Mouse (Mus musculus) urinary bladder, postnatal 36 days (tissue): ENCODE results near the gene Xylt1.
A peak's percentile ranks its signal among the peaks of the same experiment; 100 is the strongest.

Experiments used
- DNase-seq, 2 experiments: peaks; one replicate each; pipeline ENCODE4 v3.0.0; 2022; ENCODE audit warnings: low spot score in 2 of 2, mixed read lengths in 1 of 2

Xylt1 gene

GRCm38 (mm10) chr7:117380418-117381187 is at the start of gene Xylt1:
Xylt1 (plus strand) TSS chr7:117380979.
- peak; percentile 73 to 78 for DNase-seq

- no peak for DNase-seq
Measured at GRCm38 (mm10) chr7:117333936-117334335, 46.8 kb upstream of the Xylt1 start.

- DNase-seq, result no peak
Measured at GRCm38 (mm10) chr7:117356316-117356715, 24.5 kb upstream of the Xylt1 start.

- DNase-seq, result no peak
Measured at GRCm38 (mm10) chr7:117357425-117358194, 23.2 kb upstream of the Xylt1 start.

GRCm38 (mm10) chr7:117361281-117361680 is 19.5 kb upstream of the Xylt1 start:
- DNase-seq, result no peak

GRCm38 (mm10) chr7:117362493-117362892 is 18.3 kb upstream of the Xylt1 start:
- DNase-seq, result no peak

GRCm38 (mm10) chr7:117368647-117369289 is 12.0 kb upstream of the Xylt1 start:
- DNase-seq, result no peak

- DNase-seq, result no peak
Measured at GRCm38 (mm10) chr7:117369290-117369941, 11.4 kb upstream of the Xylt1 start.

GRCm38 (mm10) chr7:117375886-117376309 is 4.9 kb upstream of the Xylt1 start:
- DNase-seq, result peak; percentile 38 to 52

GRCm38 (mm10) chr7:117377138-117377537 is 3.6 kb upstream of the Xylt1 start:
- no peak for DNase-seq

- DNase-seq, result no peak
Measured at GRCm38 (mm10) chr7:117380036-117380417, 752 bp upstream of the Xylt1 start.

- no peak for DNase-seq
Measured at GRCm38 (mm10) chr7:117381188-117381981, 606 bp downstream of the Xylt1 start.

- DNase-seq, result no peak
Measured at GRCm38 (mm10) chr7:117382006-117382405, 1.2 kb downstream of the Xylt1 start.

- no peak for DNase-seq
Measured at GRCm38 (mm10) chr7:117383147-117383940, 2.6 kb downstream of the Xylt1 start.

- DNase-seq, result no peak
Measured at GRCm38 (mm10) chr7:117386376-117386775, 5.6 kb downstream of the Xylt1 start.

GRCm38 (mm10) chr7:117388284-117388988 is 7.7 kb downstream of the Xylt1 start:
- DNase-seq, result no peak

- no peak for DNase-seq
Measured at GRCm38 (mm10) chr7:117389048-117389447, 8.3 kb downstream of the Xylt1 start.

GRCm38 (mm10) chr7:117392863-117393569 is 12.2 kb downstream of the Xylt1 start:
- no peak for DNase-seq

GRCm38 (mm10) chr7:117393976-117394375 is 13.2 kb downstream of the Xylt1 start:
- DNase-seq, result no peak
